Mouse (Mus musculus): Measurements from ENCODE around the gene Mks1.

Gene Mks1

GRCm38 (mm10) chr11:87879826-87880225 lies 26.8 kb downstream of the Mks1 start:
- no peak for DNase-seq (ENCODE audit: low spot score)

GRCm38 (mm10) chr11:87881714-87882113 lies 28.7 kb downstream of the Mks1 start:
- DNase-seq (ENCODE audit: low spot score) = no peak

- DNase-seq (ENCODE audit: low spot score) = no peak
Observed at GRCm38 (mm10) chr11:87883493-87883892, 30.5 kb downstream of the Mks1 start.

- no peak for DNase-seq (ENCODE audit: low spot score)
Observed at GRCm38 (mm10) chr11:87884856-87885255, 31.8 kb downstream of the Mks1 start.

- no peak for DNase-seq (ENCODE audit: low spot score)
Observed at GRCm38 (mm10) chr11:87892168-87892567, 39.2 kb downstream of the Mks1 start, which contains the start of gene Olfr462. Olfr462 (minus strand) TSS chr11:87892268.

- DNase-seq (ENCODE audit: low spot score) = no peak
Observed at GRCm38 (mm10) chr11:87897287-87897686, 44.3 kb downstream of the Mks1 start, which contains the start of gene Olfr463. Olfr463 (minus strand) TSS chr11:87897387.

GRCm38 (mm10) chr11:87904331-87904730 lies 51.3 kb downstream of the Mks1 start:
- no peak for DNase-seq (ENCODE audit: low spot score)

Data from urinary bladder, postnatal 10 days (tissue).